Mouse (Mus musculus) liver, embryonic 13.5 days (tissue): ENCODE measurements at regions not wholly inside any gene's neighbourhood (a gene's known extent, or its start where the extent isn't known, plus 50 kb on each side); places are given as distances from the start of the nearest gene placed in this dataset.

Experiments
- ATAC-seq: fragments of 200-750 bp; cut with Nextera tagmentation; 2 replicates; pipeline ENCODE4 v1.8.0; 2017; ENCODE audit warnings: low read depth, mild to moderate bottlenecking, moderate number of reproducible peaks, moderate library complexity
- DNase-seq: peaks from one replicate; pipeline ENCODE4 v3.0.0; 2022
- H3K27ac ChIP-seq: fragments of 300-500 bp; sonication (generic); 2 replicates; pipeline ENCODE4 v1.5.1; 2015; ENCODE audit warnings: moderate library complexity, mild to moderate bottlenecking, inconsistent platforms
- H3K27me3 ChIP-seq: fragments of 300-500 bp; sonication (generic); 2 replicates; pipeline ENCODE4 v1.6.1; 2015; ENCODE audit warnings: mild to moderate bottlenecking, inconsistent platforms
- H3K36me3 ChIP-seq: fragments of 300-500 bp; sonication (generic); 2 replicates; pipeline ENCODE4 v1.6.1; 2015; ENCODE audit warnings: mild to moderate bottlenecking, inconsistent platforms
- H3K4me1 ChIP-seq: fragments of 300-500 bp; sonication (generic); replicated peaks from 2 replicates; pipeline ENCODE4 v1.6.1; 2015; ENCODE audit warnings: inconsistent platforms
- H3K4me2 ChIP-seq: fragments of 300-500 bp; sonication (generic); 2 replicates; pipeline ENCODE4 v1.6.1; 2015; ENCODE audit warnings: inconsistent platforms, mild to moderate bottlenecking, moderate library complexity
- H3K4me3 ChIP-seq: fragments of 300-500 bp; sonication (generic); replicated peaks from 2 replicates; pipeline ENCODE4 v1.5.1; 2015; ENCODE audit warnings: mild to moderate bottlenecking, inconsistent platforms
- H3K9ac ChIP-seq: fragments of 300-500 bp; sonication (generic); 2 replicates; pipeline ENCODE4 v1.6.1; 2015; ENCODE audit warnings: mild to moderate bottlenecking, inconsistent platforms
- H3K9me3 ChIP-seq: fragments of 300-500 bp; sonication (generic); replicated peaks from 2 replicates; pipeline ENCODE4 v1.6.1; 2016; ENCODE audit warnings: inconsistent platforms
- WGBS: fragments of 180-500 bp; shearing (Covaris S2); methylation state at CpG from one replicate; pipeline ENCODE4 v1.1.7; 2015; ENCODE audit not compliant: insufficient replicate concordance; 5-methylcytosine and 5-hydroxymethylcytosine counted together

DNA sequence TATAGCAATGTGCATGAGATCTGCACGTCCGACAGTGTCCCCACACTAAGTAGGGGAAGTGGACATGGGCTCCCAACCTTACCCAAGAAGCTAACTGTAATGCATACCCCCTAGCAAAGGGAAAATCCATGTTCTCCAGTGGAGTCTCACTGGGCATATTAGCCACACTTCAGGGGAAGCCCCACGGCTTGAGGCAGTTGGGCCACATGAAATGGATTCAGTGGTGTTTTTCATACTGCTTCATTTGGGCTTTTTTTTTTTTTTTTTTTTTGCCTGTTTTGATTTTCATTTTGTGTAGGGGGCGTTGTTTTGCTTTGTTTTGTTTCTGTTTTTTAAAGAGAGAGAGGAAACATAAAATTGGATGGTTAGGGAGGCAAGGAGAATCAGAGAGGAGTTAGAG is 138.6 kb upstream of the Jmjd1c start:
- DNase-seq, result no peak
- H3K27me3 ChIP-seq, result no peaks in the 10 kb centered on the region
- ATAC-seq, result no peak
- no peaks in the 10 kb centered on the region for H3K36me3 ChIP-seq
- no peak overlapping the region for H3K9ac ChIP-seq
- WGBS, result 74% methylated on average over 4 of the region's 4 CpGs
- no peaks in the 10 kb centered on the region for H3K9me3 ChIP-seq
- no peak overlapping the region for H3K27ac ChIP-seq
- H3K4me1 ChIP-seq, result no peaks in the 10 kb centered on the region
- H3K4me3 ChIP-seq, result no peak overlapping the region
- H3K4me2 ChIP-seq, result no peak overlapping the region
